Mouse (Mus musculus): Measurements from ENCODE around the gene Pkn1. TPM values are rescaled to one million over a fixed set of nuclear protein-coding genes. Genes with fewer than 3 reads are reported as not detected.

Pkn1 gene
- polyA plus RNA-seq, 1 experiment from 2014 or later, result 31.8 TPM

- H3K9ac ChIP-seq (ENCODE audit: low read length), result no peak overlapping the region
- peaks cover 12% of the 10 kb centered on the region for H3K4me1 ChIP-seq (replicated peaks; ENCODE audit: control insufficient read depth, insufficient read depth, low read length)
- H3K9me3 ChIP-seq (ENCODE audit: control insufficient read depth, low read length), result no peaks in the 10 kb centered on the region
- peaks cover 40% of the 10 kb centered on the region for H3K36me3 ChIP-seq (ENCODE audit: control insufficient read depth, insufficient read depth, low read length)
- 92% methylated on average over 12 of the region's 12 CpGs for WGBS
- ATAC-seq (ENCODE audit: low read depth), result no peak
- H3K4me2 ChIP-seq (ENCODE audit: low read depth, low read length), result no peak overlapping the region
- H3K27me3 ChIP-seq (ENCODE audit: control insufficient read depth, insufficient read depth, low read depth, low read length), result no peaks in the 10 kb centered on the region
- no peak overlapping the region for H3K4me3 ChIP-seq (ENCODE audit: low read length)
- H3K27ac ChIP-seq (ENCODE audit: low read length), result no peak overlapping the region
Measured at GRCm38 (mm10) chr8:83679866-83680265, 19.1 kb downstream of the Pkn1 start.

GRCm38 (mm10) chr8:83674497-83674896 is 24.5 kb downstream of the Pkn1 start:
- H3K36me3 ChIP-seq (ENCODE audit: control insufficient read depth, insufficient read depth, low read length), result peaks cover 48% of the 10 kb centered on the region
- no peak overlapping the region for H3K9ac ChIP-seq (ENCODE audit: low read length)
- ATAC-seq (ENCODE audit: low read depth), result no peak
- no peaks in the 10 kb centered on the region for H3K27me3 ChIP-seq (ENCODE audit: control insufficient read depth, insufficient read depth, low read depth, low read length)
- H3K9me3 ChIP-seq (ENCODE audit: control insufficient read depth, low read length), result no peaks in the 10 kb centered on the region
- WGBS, result 84% methylated on average over 5 of the region's 5 CpGs
- H3K27ac ChIP-seq (ENCODE audit: low read length), result no peak overlapping the region
- no peak overlapping the region for H3K4me2 ChIP-seq (ENCODE audit: low read depth, low read length)
- no peak overlapping the region for H3K4me3 ChIP-seq (ENCODE audit: low read length)
- H3K4me1 ChIP-seq (replicated peaks; ENCODE audit: control insufficient read depth, insufficient read depth, low read length), result no peaks in the 10 kb centered on the region

- H3K36me3 ChIP-seq (ENCODE audit: control insufficient read depth, insufficient read depth, low read length), result peaks cover 34% of the 10 kb centered on the region
- H3K4me2 ChIP-seq (ENCODE audit: low read depth, low read length), result no peak overlapping the region
- no peaks in the 10 kb centered on the region for H3K27me3 ChIP-seq (ENCODE audit: control insufficient read depth, insufficient read depth, low read depth, low read length)
- H3K27ac ChIP-seq (ENCODE audit: low read length), result no peak overlapping the region
- H3K9me3 ChIP-seq (ENCODE audit: control insufficient read depth, low read length), result no peaks in the 10 kb centered on the region
- H3K4me3 ChIP-seq (ENCODE audit: low read length), result no peak overlapping the region
- H3K9ac ChIP-seq (ENCODE audit: low read length), result no peak overlapping the region
- no peak for ATAC-seq (ENCODE audit: low read depth)
- H3K4me1 ChIP-seq (replicated peaks; ENCODE audit: control insufficient read depth, insufficient read depth, low read length), result peaks cover 10% of the 10 kb centered on the region
- WGBS, result 52% methylated on average over 5 of the region's 5 CpGs
Measured at GRCm38 (mm10) chr8:83672936-83673335, 26.0 kb downstream of the Pkn1 start.

GRCm38 (mm10) chr8:83669013-83669412 is 30.0 kb downstream of the Pkn1 start:
- Histone ChIP-seq H3K27me3 (ENCODE audit: control insufficient read depth, insufficient read depth, low read depth, low read length) (no peaks in the 10 kb centered on the region), H3K9me3 (ENCODE audit: control insufficient read depth, low read length) (no peaks in the 10 kb centered on the region), H3K4me2 (ENCODE audit: low read depth, low read length) (peak overlapping the region; percentile 89), H3K4me3 (ENCODE audit: low read length) (no peak overlapping the region), H3K36me3 (ENCODE audit: control insufficient read depth, insufficient read depth, low read length) (peaks cover 29% of the 10 kb centered on the region), H3K4me1 (replicated peaks; ENCODE audit: control insufficient read depth, insufficient read depth, low read length) (peaks cover 40% of the 10 kb centered on the region), H3K9ac (ENCODE audit: low read length) (no peak overlapping the region), H3K27ac (ENCODE audit: low read length) (no peak overlapping the region; the same call in 1 of the 2 replicates)
- no peak for ATAC-seq (ENCODE audit: low read depth)
- WGBS, result 76% methylated on average over 16 of the region's 16 CpGs

DNA sequence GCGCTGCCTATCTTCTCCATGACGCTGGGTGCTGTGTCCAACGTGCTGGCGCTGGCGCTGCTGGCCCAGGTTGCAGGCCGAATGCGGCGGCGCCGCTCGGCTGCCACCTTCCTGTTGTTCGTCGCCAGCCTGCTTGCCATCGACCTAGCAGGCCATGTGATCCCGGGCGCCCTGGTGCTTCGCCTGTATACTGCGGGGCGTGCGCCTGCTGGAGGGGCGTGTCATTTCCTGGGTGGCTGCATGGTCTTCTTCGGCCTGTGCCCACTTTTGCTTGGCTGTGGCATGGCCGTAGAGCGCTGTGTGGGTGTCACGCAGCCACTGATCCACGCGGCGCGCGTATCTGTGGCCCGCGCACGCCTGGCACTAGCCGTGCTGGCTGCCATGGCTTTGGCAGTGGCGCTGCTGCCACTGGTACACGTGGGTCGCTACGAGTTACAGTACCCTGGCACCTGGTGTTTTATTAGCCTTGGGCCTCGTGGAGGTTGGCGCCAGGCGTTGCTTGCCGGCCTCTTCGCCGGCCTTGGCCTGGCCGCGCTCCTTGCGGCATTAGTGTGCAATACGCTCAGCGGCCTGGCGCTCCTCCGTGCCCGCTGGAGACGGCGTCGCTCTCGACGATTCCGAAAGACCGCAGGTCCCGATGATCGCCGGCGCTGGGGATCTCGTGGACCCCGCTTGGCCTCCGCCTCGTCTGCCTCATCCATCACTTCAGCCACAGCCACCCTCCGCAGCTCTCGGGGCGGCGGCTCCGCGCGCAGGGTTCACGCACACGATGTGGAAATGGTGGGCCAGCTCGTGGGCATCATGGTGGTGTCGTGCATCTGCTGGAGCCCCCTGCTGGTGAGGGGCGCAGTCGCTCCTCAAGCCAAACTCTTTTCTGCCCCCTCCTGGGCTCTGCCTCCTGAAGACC is 30.7 kb downstream of the Pkn1 start:
- 21% methylated on average over 80 of the region's 80 CpGs for WGBS
- peak; percentile 43 for ATAC-seq (ENCODE audit: low read depth)
- peaks cover 32% of the 10 kb centered on the region for H3K36me3 ChIP-seq (ENCODE audit: control insufficient read depth, insufficient read depth, low read length)

DNA sequence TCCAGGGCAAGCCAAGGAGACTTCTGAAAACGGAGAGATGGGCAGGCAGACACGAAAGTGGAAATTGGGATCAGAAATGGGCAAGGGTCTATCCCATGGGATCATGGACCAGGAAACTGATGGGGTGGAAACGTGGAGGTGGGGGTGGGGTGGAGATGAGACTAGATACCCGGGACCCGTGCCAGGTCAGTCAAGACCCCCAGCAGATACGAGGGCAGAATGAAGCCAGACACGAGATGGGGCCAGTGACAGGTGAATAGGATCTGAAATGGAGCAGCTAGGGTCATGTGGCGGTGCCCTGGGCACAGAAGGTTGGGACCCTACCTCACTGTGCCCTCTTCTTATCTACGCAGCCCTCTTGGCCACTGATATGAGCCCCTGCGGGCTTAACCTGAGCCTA is 31.5 kb downstream of the Pkn1 start:
- H3K27me3 ChIP-seq (ENCODE audit: control insufficient read depth, insufficient read depth, low read depth, low read length), result no peaks in the 10 kb centered on the region
- H3K4me1 ChIP-seq (replicated peaks; ENCODE audit: control insufficient read depth, insufficient read depth, low read length), result peaks cover 47% of the 10 kb centered on the region
- H3K9me3 ChIP-seq (ENCODE audit: control insufficient read depth, low read length), result no peaks in the 10 kb centered on the region
- H3K4me2 ChIP-seq (ENCODE audit: low read depth, low read length), result no peak overlapping the region
- no peak overlapping the region for H3K4me3 ChIP-seq (ENCODE audit: low read length)
- ATAC-seq (ENCODE audit: low read depth), result no peak
- peaks cover 32% of the 10 kb centered on the region for H3K36me3 ChIP-seq (ENCODE audit: control insufficient read depth, insufficient read depth, low read length)
- WGBS, result 76% methylated on average over 10 of the region's 10 CpGs
- peak overlapping the region; percentile 70; the same call in 1 of the 2 replicates for H3K9ac ChIP-seq (ENCODE audit: low read length)
- no peak overlapping the region for H3K27ac ChIP-seq (ENCODE audit: low read length)

More for the DNA sequence above, 30.7 kb downstream of the Pkn1 start:
- H3K27me3 ChIP-seq (ENCODE audit: control insufficient read depth, insufficient read depth, low read depth, low read length), result no peaks in the 10 kb centered on the region
- H3K4me2 ChIP-seq (ENCODE audit: low read depth, low read length), result peak overlapping the region; percentile 89
- H3K9me3 ChIP-seq (ENCODE audit: control insufficient read depth, low read length), result no peaks in the 10 kb centered on the region
- peak overlapping the region; percentile 70 for H3K9ac ChIP-seq (ENCODE audit: low read length)
- peak overlapping the region; percentile 49 for H3K4me3 ChIP-seq (ENCODE audit: low read length)
- H3K4me1 ChIP-seq (replicated peaks; ENCODE audit: control insufficient read depth, insufficient read depth, low read length), result peaks cover 40% of the 10 kb centered on the region
- no peak overlapping the region; the same call in 1 of the 2 replicates for H3K27ac ChIP-seq (ENCODE audit: low read length)

DNA sequence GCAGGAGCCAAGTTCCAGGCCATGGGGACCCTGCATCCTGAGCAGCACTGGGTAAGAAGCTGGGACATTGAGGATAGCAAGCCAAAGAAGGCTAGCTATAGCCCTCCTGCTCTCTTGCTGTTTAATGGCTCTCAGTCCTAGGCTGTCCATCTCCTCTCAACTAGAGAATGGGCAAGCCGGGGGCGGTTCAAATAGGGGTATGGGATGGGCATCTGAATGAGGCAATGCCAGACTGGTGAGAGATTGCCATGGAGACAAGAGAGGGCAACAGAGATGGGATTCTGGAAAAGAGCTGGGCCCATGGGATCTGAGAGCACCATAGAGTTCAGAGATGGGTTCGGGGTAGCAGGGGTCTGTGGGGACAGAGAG is 32.1 kb downstream of the Pkn1 start:
- H3K27ac ChIP-seq (ENCODE audit: low read length), result peak overlapping the region; percentile 82
- peaks cover 29% of the 10 kb centered on the region for H3K36me3 ChIP-seq (ENCODE audit: control insufficient read depth, insufficient read depth, low read length)
- no peak for ATAC-seq (ENCODE audit: low read depth)
- H3K9me3 ChIP-seq (ENCODE audit: control insufficient read depth, low read length), result no peaks in the 10 kb centered on the region
- H3K4me3 ChIP-seq (ENCODE audit: low read length), result no peak overlapping the region
- peaks cover 53% of the 10 kb centered on the region for H3K4me1 ChIP-seq (replicated peaks; ENCODE audit: control insufficient read depth, insufficient read depth, low read length)
- peak overlapping the region; percentile 43 for H3K4me2 ChIP-seq (ENCODE audit: low read depth, low read length)
- peak overlapping the region; percentile 61 for H3K9ac ChIP-seq (ENCODE audit: low read length)
- 89% methylated on average over 3 of the region's 3 CpGs for WGBS
- H3K27me3 ChIP-seq (ENCODE audit: control insufficient read depth, insufficient read depth, low read depth, low read length), result no peaks in the 10 kb centered on the region

- Histone ChIP-seq H3K4me2 (ENCODE audit: low read depth, low read length) (peak within 1 kb of the TSS; percentile 43), H3K4me3 (ENCODE audit: low read length) (no peak within 1 kb of the TSS), H3K9ac (ENCODE audit: low read length) (peak within 1 kb of the TSS; percentile 61), H3K36me3 (ENCODE audit: control insufficient read depth, insufficient read depth, low read length) (peaks cover 23% of the 10 kb centered on the region), H3K27ac (ENCODE audit: low read length) (peak within 1 kb of the TSS; percentile 82), H3K4me1 (replicated peaks; ENCODE audit: control insufficient read depth, insufficient read depth, low read length) (peaks cover 59% of the 10 kb centered on the region), H3K9me3 (ENCODE audit: control insufficient read depth, low read length) (no peaks in the 10 kb centered on the region), H3K27me3 (ENCODE audit: control insufficient read depth, insufficient read depth, low read depth, low read length) (no peaks in the 10 kb centered on the region)
- ATAC-seq (ENCODE audit: low read depth), result peak; percentile 75
- 4% methylated on average over 14 of the region's 14 CpGs for WGBS
Measured at GRCm38 (mm10) chr8:83665969-83666865, 32.8 kb downstream of the Pkn1 start, which contains the start of gene Ptger1. Gene Ptger1, plus strand, starts transcription at chr8:83666678.

Measured in lung, embryonic 16.5 days (tissue).